Mouse (Mus musculus) hindbrain, embryonic 14.5 days (tissue): ENCODE results near the gene Vdac1. TPM values are rescaled to one million over a fixed set of nuclear protein-coding genes. Genes with fewer than 3 reads are reported as not detected.
"Not testable (repeated sequence)": the region's sequence is repeated elsewhere in the genome, so short reads cannot be mapped to it uniquely, and the experiment has no call there.

Experiments used
- ATAC-seq: fragments of 200-750 bp; cut with Nextera tagmentation; 2 replicates; pipeline ENCODE4 v1.8.0; 2017; ENCODE audit warnings: moderate number of reproducible peaks, mild to moderate bottlenecking, moderate TSS enrichment, moderate library complexity; ENCODE audit not compliant: low FRiP score
- DNase-seq: peaks from one replicate; pipeline ENCODE4 v3.0.0-alpha.2; 2015; ENCODE audit warnings: low spot score
- H3K27ac ChIP-seq: fragments of 300-500 bp; sonication (generic); 2 replicates; pipeline ENCODE4 v1.5.1; 2014; ENCODE audit warnings: mild to moderate bottlenecking, moderate library complexity
- H3K27me3 ChIP-seq: fragments of 300-500 bp; sonication (generic); 2 replicates; pipeline ENCODE4 v1.6.1; 2014; ENCODE audit warnings: mild to moderate bottlenecking, low read length, mixed read lengths; ENCODE audit not compliant: control insufficient read depth, insufficient read depth
- H3K36me3 ChIP-seq: fragments of 300-500 bp; sonication (generic); replicated peaks from 2 replicates; pipeline ENCODE4 v1.6.1; 2014; ENCODE audit not compliant: control insufficient read depth, insufficient read depth
- H3K4me1 ChIP-seq: fragments of 300-500 bp; sonication (generic); replicated peaks from 2 replicates; pipeline ENCODE4 v1.6.1; 2014; ENCODE audit warnings: antibody characterized with exemption, low read length, mixed read lengths; ENCODE audit not compliant: control insufficient read depth, insufficient read depth
- H3K4me2 ChIP-seq: fragments of 300-500 bp; sonication (generic); replicated peaks from 2 replicates; pipeline ENCODE4 v1.6.1; 2014; ENCODE audit warnings: mild to moderate bottlenecking, moderate library complexity
- H3K4me3 ChIP-seq: fragments of 300-500 bp; sonication (generic); replicated peaks from 2 replicates; pipeline ENCODE4 v1.5.1; 2014; ENCODE audit warnings: mild to moderate bottlenecking, low read length
- H3K9ac ChIP-seq: fragments of 300-500 bp; sonication (generic); 2 replicates; pipeline ENCODE4 v1.6.1; 2014
- H3K9me3 ChIP-seq: fragments of 300-500 bp; sonication (generic); 2 replicates; pipeline ENCODE4 v1.6.1; 2016; ENCODE audit warnings: low read length; ENCODE audit not compliant: control insufficient read depth
- WGBS: fragments of 180-500 bp; shearing (Covaris S2); extraction: QIAGEN DNeasy Blood & Tissue Kit; methylation state at CpG from one replicate; pipeline ENCODE4 v1.1.7; 2014; 5-methylcytosine and 5-hydroxymethylcytosine counted together
- polyA plus RNA-seq: library from polyadenylated mRNA; unstranded; fragments of >200 nt; fragmentation: Nextera tagmentation; extraction: Ambion mirVana; gene quantifications from 2 replicates; pipeline ENCODE4 v1.2.1, GENCODE M21; 2014

Vdac1 gene
- polyA plus RNA-seq, 1 experiment from 2014 or later = 295 TPM

DNA sequence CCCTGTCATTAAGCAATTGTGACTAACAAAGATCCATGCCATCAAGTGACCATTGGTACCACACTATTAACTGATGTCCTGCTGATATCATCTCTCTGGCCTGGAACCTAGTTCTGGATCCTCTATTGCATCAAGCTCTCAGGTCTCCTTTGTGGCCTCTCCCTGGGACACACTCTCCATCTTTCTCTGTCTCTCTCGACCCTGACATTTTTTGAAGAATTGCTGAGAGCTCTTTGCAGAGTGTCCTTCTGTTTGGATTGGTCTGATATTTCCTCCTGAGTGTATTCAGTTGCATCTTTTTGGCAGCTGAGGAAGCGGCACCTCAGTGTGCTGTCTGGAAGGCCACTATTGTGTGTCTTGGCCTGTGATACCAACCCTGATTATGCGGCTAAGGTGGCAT, 18.6 kb downstream of the Vdac1 start:
- H3K9ac ChIP-seq = no peak overlapping the region
- H3K27me3 ChIP-seq = no peaks in the 10 kb centered on the region
- H3K4me3 ChIP-seq = no peak overlapping the region
- ATAC-seq = no peak
- peaks cover 89% of the 10 kb centered on the region for H3K36me3 ChIP-seq
- no peaks in the 10 kb centered on the region for H3K4me1 ChIP-seq
- WGBS = 95% methylated on average over 3 of the region's 3 CpGs
- no peak overlapping the region for H3K27ac ChIP-seq
- H3K9me3 ChIP-seq = no peaks in the 10 kb centered on the region
- DNase-seq = no peak
- no peak overlapping the region for H3K4me2 ChIP-seq

GRCm38 (mm10) chr11:52383741-52384140, 23.1 kb downstream of the Vdac1 start:
- H3K4me3 ChIP-seq = no peak overlapping the region
- peaks cover 86% of the 10 kb centered on the region for H3K36me3 ChIP-seq
- H3K9ac ChIP-seq = no peak overlapping the region
- H3K27me3 ChIP-seq = no peaks in the 10 kb centered on the region
- no peaks in the 10 kb centered on the region for H3K9me3 ChIP-seq
- WGBS = 97% methylated on average over 14 of the region's 14 CpGs
- H3K4me2 ChIP-seq = no peak overlapping the region
- no peak overlapping the region for H3K27ac ChIP-seq
- ATAC-seq (no peak), DNase-seq (no peak)
- no peaks in the 10 kb centered on the region for H3K4me1 ChIP-seq

- Histone ChIP-seq H3K4me3 (no peak overlapping the region), H3K9ac (no peak overlapping the region), H3K36me3 (peaks cover 86% of the 10 kb centered on the region), H3K27me3 (no peaks in the 10 kb centered on the region), H3K27ac (no peak overlapping the region), H3K4me2 (no peak overlapping the region), H3K9me3 (no peaks in the 10 kb centered on the region), H3K4me1 (no peaks in the 10 kb centered on the region)
- 58% methylated on average over 3 of the region's 3 CpGs for WGBS
- no peak for ATAC-seq
- DNase-seq = peak; percentile 68
Observed at GRCm38 (mm10) chr11:52384667-52385066, 24.0 kb downstream of the Vdac1 start.

DNA sequence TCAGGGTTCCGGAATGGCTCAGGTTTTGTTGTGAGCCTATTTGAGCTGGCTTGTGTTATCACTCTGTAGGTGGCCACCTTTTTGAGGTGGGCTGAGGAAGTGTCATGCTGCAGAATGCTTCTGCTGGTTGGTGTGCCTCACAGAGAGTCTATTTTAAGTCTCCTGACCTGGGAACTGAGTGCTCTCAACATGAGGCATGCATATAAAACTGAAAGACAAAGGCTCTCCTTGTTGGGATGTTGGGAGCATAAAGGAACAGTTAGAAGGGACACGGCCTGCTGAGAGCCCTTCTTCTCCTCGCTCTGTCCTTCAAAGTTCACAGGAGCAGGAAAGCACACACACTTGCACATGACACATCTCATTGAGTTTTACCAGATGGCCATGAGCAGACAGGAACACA, 26.2 kb downstream of the Vdac1 start:
- no peak overlapping the region for H3K4me3 ChIP-seq
- no peak overlapping the region for H3K4me2 ChIP-seq
- no peaks in the 10 kb centered on the region for H3K4me1 ChIP-seq
- H3K36me3 ChIP-seq = peaks cover 80% of the 10 kb centered on the region
- 91% methylated on average over 3 of the region's 3 CpGs for WGBS
- DNase-seq (no peak), ATAC-seq (no peak)
- H3K9ac ChIP-seq = no peak overlapping the region
- no peaks in the 10 kb centered on the region for H3K27me3 ChIP-seq
- H3K27ac ChIP-seq = no peak overlapping the region
- H3K9me3 ChIP-seq = no peaks in the 10 kb centered on the region

DNA sequence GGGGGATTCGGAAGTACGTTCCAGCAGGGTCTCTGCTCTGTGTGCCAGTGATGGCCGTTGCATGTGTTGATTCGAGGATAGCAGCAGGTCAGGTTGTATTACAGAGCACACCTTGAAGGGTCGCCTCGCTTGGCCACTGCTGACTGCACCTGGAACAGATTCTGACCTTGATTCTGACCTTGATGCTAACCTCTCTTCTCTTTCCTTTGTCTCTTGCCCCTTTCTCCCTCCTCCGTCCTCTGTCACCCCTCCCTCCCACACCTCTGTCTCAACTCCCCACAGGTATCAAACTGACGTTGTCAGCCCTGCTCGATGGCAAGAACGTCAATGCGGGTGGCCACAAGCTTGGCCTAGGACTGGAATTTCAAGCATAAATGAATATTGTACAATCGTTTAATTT, 27.5 kb downstream of the Vdac1 start:
- H3K4me2 ChIP-seq = no peak overlapping the region
- no peaks in the 10 kb centered on the region for H3K27me3 ChIP-seq
- no peak overlapping the region for H3K9ac ChIP-seq
- H3K27ac ChIP-seq = no peak overlapping the region
- peaks cover 68% of the 10 kb centered on the region for H3K36me3 ChIP-seq
- no peak overlapping the region for H3K4me3 ChIP-seq
- WGBS = 92% methylated on average over 12 of the region's 12 CpGs
- ATAC-seq (no peak), DNase-seq (no peak)
- no peaks in the 10 kb centered on the region for H3K4me1 ChIP-seq
- H3K9me3 ChIP-seq = no peaks in the 10 kb centered on the region

GRCm38 (mm10) chr11:52388979-52389378, 28.3 kb downstream of the Vdac1 start:
- not testable (repeated sequence) for H3K9ac ChIP-seq, H3K4me3 ChIP-seq, H3K27ac ChIP-seq, H3K27me3 ChIP-seq, H3K4me2 ChIP-seq, H3K9me3 ChIP-seq, ATAC-seq, H3K4me1 ChIP-seq, DNase-seq
- 96% methylated on average over 5 of the region's 5 CpGs for WGBS
- H3K36me3 ChIP-seq = peaks cover 59% of the 10 kb centered on the region

DNA sequence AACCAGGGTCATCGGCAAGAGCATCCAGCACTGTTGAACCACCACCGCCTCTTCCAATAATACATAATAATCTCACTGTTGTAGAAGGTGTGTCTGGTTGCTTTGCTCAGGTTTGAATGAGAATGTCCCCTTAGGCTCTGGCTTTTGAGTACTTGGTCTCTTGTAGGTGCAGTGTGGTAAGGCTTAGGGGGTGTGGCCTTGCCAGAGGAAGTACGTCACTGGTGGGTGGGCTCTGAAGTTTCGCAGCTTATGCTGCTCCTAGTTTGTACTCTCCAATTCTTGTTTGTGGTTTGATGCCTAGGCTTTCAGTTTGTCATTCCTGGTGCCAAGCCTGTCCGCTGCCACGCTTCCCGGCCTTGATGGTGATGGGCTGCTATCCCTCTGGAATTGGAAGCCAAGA, 29.3 kb downstream of the Vdac1 start:
- H3K9me3 ChIP-seq = no peaks in the 10 kb centered on the region
- H3K36me3 ChIP-seq = peaks cover 52% of the 10 kb centered on the region
- H3K4me3 ChIP-seq = no peak overlapping the region
- no peak overlapping the region for H3K27ac ChIP-seq
- ATAC-seq = no peak
- no peak overlapping the region for H3K4me2 ChIP-seq
- H3K9ac ChIP-seq = no peak overlapping the region
- DNase-seq = no peak
- H3K27me3 ChIP-seq = no peaks in the 10 kb centered on the region
- 94% methylated on average over 7 of the region's 7 CpGs for WGBS
- H3K4me1 ChIP-seq = no peaks in the 10 kb centered on the region

DNA sequence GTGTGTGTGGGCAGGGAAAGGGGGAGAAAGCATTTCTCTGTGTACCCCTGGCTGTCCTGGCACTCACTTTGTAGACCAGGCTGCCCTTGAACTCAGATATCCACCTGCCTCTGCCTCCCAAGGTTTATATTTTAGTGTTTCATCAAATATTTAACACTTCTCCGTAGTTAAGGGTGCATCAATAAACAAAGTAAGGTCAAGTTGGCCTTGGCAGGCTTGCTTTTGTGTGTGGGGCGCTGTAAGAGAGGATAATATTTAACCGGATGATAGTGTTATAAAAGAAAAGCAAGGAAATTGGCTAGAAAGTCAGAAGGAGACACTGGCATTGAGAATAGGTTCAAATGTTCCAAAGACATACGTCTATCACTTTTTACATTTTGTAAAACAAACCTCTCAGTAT, 33.8 kb downstream of the Vdac1 start:
- 85% methylated on average over 4 of the region's 4 CpGs for WGBS
- Histone ChIP-seq H3K36me3 (peaks cover 8% of the 10 kb centered on the region; the same call in 1 of the 2 replicates), H3K4me3 (no peak overlapping the region), H3K27me3 (no peaks in the 10 kb centered on the region), H3K27ac (no peak overlapping the region), H3K9me3 (no peaks in the 10 kb centered on the region), H3K9ac (no peak overlapping the region), H3K4me1 (peaks cover 5% of the 10 kb centered on the region), H3K4me2 (no peak overlapping the region)
- DNase-seq (no peak), ATAC-seq (no peak)

DNA sequence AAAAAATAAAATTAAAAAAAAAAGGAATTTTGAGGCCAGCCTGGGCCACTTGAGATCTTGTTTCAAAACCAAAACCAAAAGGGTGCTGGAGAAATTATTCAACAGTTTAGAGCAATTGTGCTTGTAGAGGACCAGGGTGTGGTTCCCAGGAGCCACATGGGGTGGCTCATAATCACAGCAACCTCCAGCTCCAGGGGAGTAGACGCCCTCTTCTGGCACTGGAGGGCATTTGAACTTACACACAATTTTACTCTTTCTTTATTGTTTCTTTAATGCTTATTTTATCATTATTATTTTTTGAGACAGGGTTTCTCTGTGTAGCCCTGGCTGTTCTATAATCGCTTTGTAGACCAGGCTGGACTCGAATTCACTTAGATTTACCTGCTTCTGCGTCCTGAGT, 34.7 kb downstream of the Vdac1 start:
- Histone ChIP-seq H3K4me2 (peak overlapping the region; percentile 55; the same call in 1 of the 2 replicates), H3K9me3 (no peaks in the 10 kb centered on the region), H3K4me1 (peaks cover 5% of the 10 kb centered on the region), H3K36me3 (0 out of 2 replicates have a peak, but pooled peaks cover under 1% of the 10 kb centered on the region), H3K27me3 (no peaks in the 10 kb centered on the region), H3K9ac (no peak overlapping the region), H3K27ac (no peak overlapping the region), H3K4me3 (peak overlapping the region; percentile 78; the same call in 1 of the 2 replicates)
- 25% methylated on average over 4 of the region's 4 CpGs for WGBS
- ATAC-seq = no peak
- no peak for DNase-seq

GRCm38 (mm10) chr11:52395940-52396596, 35.4 kb downstream of the Vdac1 start, which contains the start of gene 9530068E07Rik:
Gene 9530068E07Rik, plus strand, starts transcription at chr11:52396428.
- WGBS = 2% methylated on average over 38 of the region's 38 CpGs
- ATAC-seq = peak; percentile 96
- H3K36me3 ChIP-seq = no peaks in the 10 kb centered on the region

More at GRCm38 (mm10) chr11:52395940-52396596, 35.4 kb downstream of the Vdac1 start, which contains the start of gene 9530068E07Rik:
- DNase-seq = peak; percentile 96
- no peaks in the 10 kb centered on the region for H3K27me3 ChIP-seq
- H3K4me2 ChIP-seq = peak within 1 kb of the TSS; percentile 55
- no peaks in the 10 kb centered on the region for H3K9me3 ChIP-seq
- peak within 1 kb of the TSS; percentile 92 for H3K27ac ChIP-seq
- peak within 1 kb of the TSS; percentile 78 for H3K4me3 ChIP-seq
- peaks cover 7% of the 10 kb centered on the region for H3K4me1 ChIP-seq
- peak within 1 kb of the TSS; percentile 86 for H3K9ac ChIP-seq
